Mouse (Mus musculus): ENCODE results near the gene Mrps7. TPM values are rescaled to one million over a fixed set of nuclear protein-coding genes. Genes with fewer than 3 reads are reported as not detected.
A peak's percentile ranks its signal among the peaks of the same experiment; 100 is the strongest.

Gene Mrps7
- total and polyA plus RNA-seq, 3 experiments: 106 to 199 (median 157) TPM

DNA sequence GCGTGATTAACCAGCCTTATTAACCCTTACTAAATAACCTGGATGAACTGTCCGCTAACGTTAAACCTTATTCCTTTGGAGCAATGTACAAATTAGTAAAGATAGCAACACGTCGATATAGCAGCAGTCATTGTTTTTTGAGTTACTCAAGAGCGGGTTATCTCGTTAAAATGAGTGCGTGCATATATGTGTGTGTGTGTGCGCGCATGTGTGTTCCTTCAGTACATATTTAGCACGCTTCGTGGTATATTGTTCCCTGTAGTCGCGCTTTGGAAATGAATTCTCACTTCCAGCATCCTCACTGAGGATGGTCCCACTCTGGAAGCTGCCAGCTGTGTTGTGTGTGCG is 623 bp upstream of the Mrps7 start:
- peaks cover 10 to 40% of the 10 kb centered on the region in 2 experiments for H3K36me3 ChIP-seq (ENCODE audit: control insufficient read depth in 1 of 2, insufficient read depth in 2 of 2, low read length in 2 of 2)
- no peaks in the 10 kb centered on the region for H3K27me3 ChIP-seq (ENCODE audit: control insufficient read depth in 1 of 2, insufficient read depth in 2 of 2, low read length in 2 of 2)
- peak overlapping the region; percentile 83 for H3K9ac ChIP-seq (ENCODE audit: control insufficient read depth, low read depth, low read length, poor library complexity, severe bottlenecking)
- TF ChIP-seq ZNF384 (IDR thresholded peaks at IDR 0.05; ENCODE audit: low read depth, low read length) (no peak), EP300 (IDR thresholded peaks at IDR 0.05; ENCODE audit: low read depth in 1 of 2, low read length in 2 of 2) (no peak), CHD1 (IDR thresholded peaks at IDR 0.05; ENCODE audit: low read depth, low read length) (peak; percentile 78; the same call in 1 of the 2 replicates), MYC (IDR thresholded peaks at IDR 0.05; ENCODE audit: low read depth, low read length) (peak; percentile 56; the same call in 1 of the 2 replicates), MAX (IDR thresholded peaks at IDR 0.05; ENCODE audit: low read length) (peak; percentile 41), SMC3 (IDR thresholded peaks at IDR 0.05; ENCODE audit: low read depth, low read length) (no peak), GABPA (IDR thresholded peaks at IDR 0.05; ENCODE audit: low read depth, low read length) (no peak), MAFK (IDR thresholded peaks at IDR 0.05; ENCODE audit: borderline replicate concordance, low read depth, low read length) (no peak), SIN3A (IDR thresholded peaks at IDR 0.05; ENCODE audit: low read length) (no peak), ZMIZ1 (IDR thresholded peaks at IDR 0.05; ENCODE audit: low read depth, low read length) (no peak), RCOR1 (IDR thresholded peaks at IDR 0.05; ENCODE audit: low read depth, low read length) (no peak), CHD2 (IDR thresholded peaks at IDR 0.05; ENCODE audit: low read length) (no peak), KAT2A (conservative IDR thresholded peaks at IDR 0.05; ENCODE audit: low read depth, low read length) (no peak), ZC3H11A (IDR thresholded peaks at IDR 0.05; ENCODE audit: low read depth, low read length) (no peak), POLR2AphosphoS2 (IDR thresholded peaks at IDR 0.05; ENCODE audit: low read length) (no peak)
- H3K79me2 ChIP-seq (ENCODE audit: control insufficient read depth, insufficient read depth, low read length, poor library complexity): peaks cover 76% of the 10 kb centered on the region
- peak; percentile 57 for DNase-seq (ENCODE audit: low read depth, low spot score)
- peak overlapping the region; percentile 66 to 84 for H3K4me3 ChIP-seq (ENCODE audit: control insufficient read depth in 1 of 2, insufficient read depth in 1 of 2, low read depth in 2 of 2, low read length in 2 of 2)
- peak overlapping the region; percentile 77 for H3K27ac ChIP-seq (ENCODE audit: control insufficient read depth, low read depth, low read length)
- H3K4me1 ChIP-seq (ENCODE audit: control insufficient read depth in 1 of 2, insufficient read depth in 2 of 2, low read length in 2 of 2): peaks cover 9 to 42% of the 10 kb centered on the region in 2 experiments
- H3K9me3 ChIP-seq (replicated peaks; ENCODE audit: insufficient read depth, low read length): no peaks in the 10 kb centered on the region

DNA sequence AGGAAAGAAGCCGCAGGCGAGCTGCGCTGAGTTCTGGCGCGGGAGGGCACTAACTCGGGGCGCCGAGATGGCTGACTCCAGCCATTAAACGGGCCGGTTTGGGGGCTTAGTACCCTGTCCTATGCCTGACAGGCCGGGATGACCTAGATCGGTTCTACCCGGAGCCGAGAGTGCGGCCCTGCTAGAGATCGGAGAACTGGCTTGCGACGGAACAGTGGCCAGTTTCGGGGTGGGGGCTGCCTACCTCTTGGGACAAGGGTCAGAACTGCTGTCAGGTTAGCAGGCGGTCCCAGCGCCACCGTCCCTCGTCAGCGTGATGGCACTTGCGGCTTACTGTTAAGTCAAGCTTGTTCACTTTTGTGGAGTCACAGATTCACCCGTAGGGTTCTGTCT is 575 bp downstream of the Mrps7 start:
- peak overlapping the region; percentile 75 to 84 for H3K4me3 ChIP-seq (ENCODE audit: control insufficient read depth in 1 of 2, insufficient read depth in 1 of 2, low read depth in 2 of 2, low read length in 2 of 2)
- TF ChIP-seq MAX (IDR thresholded peaks at IDR 0.05; ENCODE audit: low read length): no peak
- no peak for TF ChIP-seq SMC3 (IDR thresholded peaks at IDR 0.05; ENCODE audit: low read depth, low read length)
- no peak for TF ChIP-seq GATA1 (IDR thresholded peaks at IDR 0.05; ENCODE audit: low read depth, low read length)
- no peak for TF ChIP-seq NELFE (IDR thresholded peaks at IDR 0.05; ENCODE audit: low read depth, low read length)
- no peak for TF ChIP-seq MEF2A (IDR thresholded peaks at IDR 0.05; ENCODE audit: extremely low read depth, insufficient replicate concordance, low read depth, low read length, poor library complexity, severe bottlenecking)
- no peak for TF ChIP-seq KAT2A (conservative IDR thresholded peaks at IDR 0.05; ENCODE audit: low read depth, low read length)
- TF ChIP-seq CHD1 (IDR thresholded peaks at IDR 0.05; ENCODE audit: low read depth, low read length): no peak
- no peak for TF ChIP-seq SIN3A (IDR thresholded peaks at IDR 0.05; ENCODE audit: low read length)
- TF ChIP-seq CHD2 (IDR thresholded peaks at IDR 0.05; ENCODE audit: low read length): no peak
- no peak for TF ChIP-seq ETS1 (IDR thresholded peaks at IDR 0.05; ENCODE audit: low read depth, low read length)
- no peak for TF ChIP-seq RCOR1 (IDR thresholded peaks at IDR 0.05; ENCODE audit: low read depth, low read length)
- TF ChIP-seq NRF1 (IDR thresholded peaks at IDR 0.05; ENCODE audit: insufficient read depth, low read depth, low read length, poor library complexity, severe bottlenecking): no peak
- TF ChIP-seq MAFK (IDR thresholded peaks at IDR 0.05; ENCODE audit: borderline replicate concordance, low read depth, low read length): no peak
- TF ChIP-seq ZMIZ1 (IDR thresholded peaks at IDR 0.05; ENCODE audit: low read depth, low read length): no peak
- no peak for TF ChIP-seq ZNF384 (IDR thresholded peaks at IDR 0.05; ENCODE audit: low read depth, low read length)
- no peak; the same call in 1 of the 2 replicates for TF ChIP-seq MXI1 (IDR thresholded peaks at IDR 0.05; ENCODE audit: low read depth, low read length)
- TF ChIP-seq USF2 (IDR thresholded peaks at IDR 0.05; ENCODE audit: borderline replicate concordance in 1 of 2, insufficient read depth in 1 of 2, low read depth in 1 of 2, low read length in 2 of 2): no peak
- TF ChIP-seq ZC3H11A (IDR thresholded peaks at IDR 0.05; ENCODE audit: low read depth, low read length): no peak
- TF ChIP-seq MYC (IDR thresholded peaks at IDR 0.05; ENCODE audit: low read depth, low read length): no peak
- TF ChIP-seq TBP (IDR thresholded peaks at IDR 0.05; ENCODE audit: low read depth, low read length): no peak
- H3K27me3 ChIP-seq (ENCODE audit: control insufficient read depth in 1 of 2, insufficient read depth in 2 of 2, low read length in 2 of 2): no peaks in the 10 kb centered on the region
- peak; percentile 68 for DNase-seq (ENCODE audit: low read depth, low spot score)
- H3K27ac ChIP-seq (ENCODE audit: control insufficient read depth, low read depth, low read length): peak overlapping the region; percentile 87
- peaks cover 66% of the 10 kb centered on the region for H3K79me2 ChIP-seq (ENCODE audit: control insufficient read depth, insufficient read depth, low read length, poor library complexity)
- H3K9me3 ChIP-seq (replicated peaks; ENCODE audit: insufficient read depth, low read length): no peaks in the 10 kb centered on the region
- H3K36me3 ChIP-seq (ENCODE audit: control insufficient read depth in 1 of 2, insufficient read depth in 2 of 2, low read length in 2 of 2): peaks cover 5 to 30% of the 10 kb centered on the region in 2 experiments
- H3K4me1 ChIP-seq (ENCODE audit: control insufficient read depth in 1 of 2, insufficient read depth in 2 of 2, low read length in 2 of 2): peaks cover 9 to 39% of the 10 kb centered on the region in 2 experiments
- H3K9ac ChIP-seq (ENCODE audit: control insufficient read depth, low read depth, low read length, poor library complexity, severe bottlenecking): peak overlapping the region; percentile 83

Measured in MEL (cell line).